Comparison of ENCODE assay signal across 8 mouse cellular contexts in genomic region chr3:84731403-84732015, GRCm38 (mm10).
DNase-seq lines count a peak whose midpoint lies in the region; ATAC-seq and TF ChIP-seq lines count a peak whose summit lies in the region.

No protein-coding gene starts in this region.

- 24% methylated on average over 9 of the region's 9 CpGs for WGBS in heart, embryonic 13.5 days
- WGBS in heart, postnatal 0 days = 32% methylated on average over 9 of the region's 9 CpGs
- 16% methylated on average over 9 of the region's 9 CpGs for WGBS in midbrain, embryonic 11.5 days

- no peak for ATAC-seq in heart, embryonic 13.5 days (ENCODE audit: extremely low read depth, insufficient number of reproducible peaks, low FRiP score, low TSS enrichment)
- peak; percentile 57 for ATAC-seq in activated CD4-positive, CD25-positive, alpha-beta regulatory T cell, adult 4 months
- no peak for ATAC-seq in heart, postnatal 0 days (ENCODE audit: insufficient read depth, low read depth)
- ATAC-seq in midbrain, embryonic 11.5 days (ENCODE audit: low FRiP score) = no peak

- H3K9ac ChIP-seq in heart, embryonic 13.5 days = peak overlapping the region; percentile 76
- H3K9ac ChIP-seq in heart, postnatal 0 days (replicated peaks; ENCODE audit: low read depth, low read length) = no peak overlapping the region
- peak overlapping the region; percentile 54 for H3K9ac ChIP-seq in midbrain, embryonic 11.5 days (ENCODE audit: low read length)

- H3K9me3 ChIP-seq in heart, embryonic 13.5 days = no peaks in the 10 kb centered on the region
- no peaks in the 10 kb centered on the region for H3K9me3 ChIP-seq in heart, postnatal 0 days (replicated peaks; ENCODE audit: control insufficient read depth, low read length)
- no peaks in the 10 kb centered on the region for H3K9me3 ChIP-seq in midbrain, embryonic 11.5 days (ENCODE audit: control insufficient read depth, low read length)

- TF ChIP-seq CTCF in heart, postnatal 0 days (IDR thresholded peaks at IDR 0.05; ENCODE audit: low read depth) = no peak

- H3K4me3 ChIP-seq in heart, embryonic 13.5 days = peak overlapping the region; percentile 43
- H3K4me3 ChIP-seq in heart, postnatal 0 days (ENCODE audit: low read depth, low read length) = peak overlapping the region; percentile 37
- H3K4me3 ChIP-seq in midbrain, embryonic 11.5 days (ENCODE audit: low read depth, low read length) = peak overlapping the region; percentile 20

- TF ChIP-seq EP300 in heart, postnatal 0 days (IDR thresholded peaks at IDR 0.05; ENCODE audit: low read depth) = no peak

- no peak overlapping the region for H3K27ac ChIP-seq in heart, embryonic 13.5 days (replicated peaks)
- H3K27ac ChIP-seq in heart, postnatal 0 days (ENCODE audit: low read depth) = no peak overlapping the region
- H3K27ac ChIP-seq in midbrain, embryonic 11.5 days (ENCODE audit: low read depth, low read length) = no peak overlapping the region

- H3K4me2 ChIP-seq in heart, embryonic 13.5 days = peak overlapping the region; percentile 68
- H3K4me2 ChIP-seq in heart, postnatal 0 days (ENCODE audit: low read depth, low read length) = peak overlapping the region; percentile 63
- peak overlapping the region; percentile 49 for H3K4me2 ChIP-seq in midbrain, embryonic 11.5 days

- DNase-seq in heart, postnatal 4 days = no peak
- DNase-seq in heart, postnatal 0 days (ENCODE audit: low spot score) = no peak
- DNase-seq in midbrain, embryonic 11.5 days (ENCODE audit: low spot score, missing footprints) = no peak
- no peak for DNase-seq in adrenal gland, postnatal 25 days
- DNase-seq in urinary bladder, postnatal 4 days (ENCODE audit: low spot score in 2 of 2) = no peak
- no peak for DNase-seq in left cerebral cortex, adult 18-20 months (ENCODE audit: low spot score in 2 of 2)

- no peaks in the 10 kb centered on the region for H3K36me3 ChIP-seq in heart, embryonic 13.5 days
- no peaks in the 10 kb centered on the region for H3K36me3 ChIP-seq in heart, postnatal 0 days (replicated peaks; ENCODE audit: control insufficient read depth, insufficient read depth, low read length)
- H3K36me3 ChIP-seq in midbrain, embryonic 11.5 days (ENCODE audit: control insufficient read depth, insufficient read depth, low read length) = no peaks in the 10 kb centered on the region

- H3K4me1 ChIP-seq in heart, embryonic 13.5 days = peaks cover 12% of the 10 kb centered on the region
- no peaks in the 10 kb centered on the region for H3K4me1 ChIP-seq in heart, postnatal 0 days (ENCODE audit: control insufficient read depth, insufficient read depth)
- peaks cover 12% of the 10 kb centered on the region for H3K4me1 ChIP-seq in midbrain, embryonic 11.5 days (ENCODE audit: control insufficient read depth, insufficient read depth, low read length)

- H3K27me3 ChIP-seq in heart, embryonic 13.5 days (replicated peaks) = peaks cover 21% of the 10 kb centered on the region
- peaks cover 9% of the 10 kb centered on the region; the same call in 1 of the 2 replicates for H3K27me3 ChIP-seq in heart, postnatal 0 days (ENCODE audit: control insufficient read depth, insufficient read depth, low read length)
- peaks cover 52% of the 10 kb centered on the region for H3K27me3 ChIP-seq in midbrain, embryonic 11.5 days (ENCODE audit: control insufficient read depth, insufficient read depth, low read length)
